Comparison of ENCODE assay signal across 8 mouse cellular contexts in genomic region chr4:138597904-138598347, GRCm38 (mm10). TPM values are rescaled to one million over a fixed set of nuclear protein-coding genes. Genes with fewer than 3 reads are reported as not detected.
DNase-seq lines count a peak whose midpoint lies in the region; ATAC-seq and TF ChIP-seq lines count a peak whose summit lies in the region.

No protein-coding gene starts in this region.

- peak; percentile 42 for DNase-seq in liver
- DNase-seq in brain, embryonic 14.5 days (ENCODE audit: low read depth) = peak; percentile 95
- peak; percentile 42 to 47 for DNase-seq in frontal cortex, postnatal 14 days (ENCODE audit: low spot score in 2 of 2)
- peak; percentile 44 for DNase-seq in liver, embryonic 11.5 days (ENCODE audit: low spot score)
- DNase-seq in ovary, postnatal 14 days (ENCODE audit: low spot score) = peak; percentile 54
- no peak for DNase-seq in spleen, postnatal 36 days (ENCODE audit: low spot score in 2 of 2)
- no peak for DNase-seq in spleen, postnatal 4 days (ENCODE audit: low spot score in 2 of 2)

- H3K36me3 ChIP-seq in liver, embryonic 12.5 days = no peaks in the 10 kb centered on the region
- no peaks in the 10 kb centered on the region for H3K36me3 ChIP-seq in liver, embryonic 11.5 days (ENCODE audit: control insufficient read depth, insufficient read depth, low read length)

- H3K4me2 ChIP-seq in liver, embryonic 12.5 days = no peak overlapping the region
- H3K4me2 ChIP-seq in liver, embryonic 11.5 days = no peak overlapping the region

- 13% methylated on average over 7 of the region's 7 CpGs for WGBS in liver, embryonic 12.5 days (ENCODE audit: insufficient replicate concordance)
- 16% methylated on average over 7 of the region's 7 CpGs for WGBS in liver, embryonic 11.5 days

- no peak for ATAC-seq in liver, embryonic 12.5 days
- no peak for ATAC-seq in liver, embryonic 11.5 days (replicated peaks; ENCODE audit: low FRiP score)

- H3K9me3 ChIP-seq in liver, embryonic 12.5 days (replicated peaks) = no peaks in the 10 kb centered on the region
- H3K9me3 ChIP-seq in liver, embryonic 11.5 days (ENCODE audit: control insufficient read depth, low read length) = no peaks in the 10 kb centered on the region

- H3K27ac ChIP-seq in liver, embryonic 12.5 days = no peak overlapping the region
- no peak overlapping the region for H3K27ac ChIP-seq in liver, embryonic 11.5 days (ENCODE audit: low read depth, low read length)

- H3K4me1 ChIP-seq in liver, embryonic 12.5 days = no peaks in the 10 kb centered on the region
- H3K4me1 ChIP-seq in liver, embryonic 11.5 days (replicated peaks; ENCODE audit: control insufficient read depth, insufficient read depth, low read length) = no peaks in the 10 kb centered on the region

- H3K9ac ChIP-seq in liver, embryonic 12.5 days = no peak overlapping the region
- H3K9ac ChIP-seq in liver, embryonic 11.5 days (ENCODE audit: low read depth, low read length) = no peak overlapping the region

- no peak overlapping the region for H3K4me3 ChIP-seq in liver, embryonic 12.5 days
- H3K4me3 ChIP-seq in liver, embryonic 11.5 days (ENCODE audit: low read depth, low read length) = no peak overlapping the region

- no peak for TF ChIP-seq POLR2A in brain, embryonic 14.5 days (IDR thresholded peaks at IDR 0.05; ENCODE audit: borderline replicate concordance, extremely low read depth, insufficient read depth, insufficient read length, poor library complexity, severe bottlenecking)

- no peak for TF ChIP-seq CTCF in brain, embryonic 14.5 days (IDR thresholded peaks at IDR 0.05; ENCODE audit: borderline replicate concordance, extremely low read depth, insufficient read depth, insufficient read length)

- H3K27me3 ChIP-seq in liver, embryonic 12.5 days (replicated peaks) = no peaks in the 10 kb centered on the region
- no peaks in the 10 kb centered on the region for H3K27me3 ChIP-seq in liver, embryonic 11.5 days (replicated peaks; ENCODE audit: control insufficient read depth, insufficient read depth, low read length)

RNA-seq across cellular contexts. Expression of gene Vwa5b1, which starts 37.8 kb away (rescaled TPM):
- not detected in 2 replicates for polyA plus RNA-seq in liver, embryonic 12.5 days (2016; fragmentation: Nextera tagmentation; extraction: Ambion mirVana)
- 0.69 and 2.0 TPM in 2 replicates for polyA plus RNA-seq in brain, embryonic 14.5 days (2012; rRNA removed)
- polyA plus RNA-seq in liver, embryonic 11.5 days (2014; fragmentation: Nextera tagmentation; extraction: Ambion mirVana) = not detected in 2 replicates

Comparison
In these comparisons a context has a peak if more than half of its experiments do, and no peak if none do; other contexts are left out.
1. DNase-seq: peak in liver (single experiment), brain, embryonic 14.5 days (single experiment), frontal cortex, postnatal 14 days (2 of 2), liver, embryonic 11.5 days (single experiment) and ovary, postnatal 14 days (single experiment); none in spleen, postnatal 36 days (0 of 2) and spleen, postnatal 4 days (0 of 2).